Mouse (Mus musculus) CH12.LX (cell line): ENCODE results near the gene Sgpp2. TPM values are rescaled to one million over a fixed set of nuclear protein-coding genes. Genes with fewer than 3 reads are reported as not detected.

Source experiments
- DNase-seq: peaks from one replicate; pipeline ENCODE4 v3.0.0-alpha.2; 2013; ENCODE audit errors: extremely low read depth
- H3K27ac ChIP-seq: 2 replicates; pipeline ENCODE4 v1.5.1; 2012; ENCODE audit warnings: low read depth, mild to moderate bottlenecking, control low read depth, moderate library complexity; ENCODE audit not compliant: insufficient read depth
- H3K27me3 ChIP-seq: replicated peaks from 2 replicates; pipeline ENCODE3; 2012; ENCODE audit warnings: inconsistent platforms
- H3K36me3 ChIP-seq, 2 experiments: replicated peaks in 1 of 2; 2 replicates each; pipeline versions ENCODE3 to v1.6.1; 2012; ENCODE audit warnings: inconsistent platforms in 1 of 2, low read length in 1 of 2, mild to moderate bottlenecking in 1 of 2, mixed read lengths in 1 of 2, moderate library complexity in 1 of 2; ENCODE audit not compliant: control insufficient read depth in 1 of 2, insufficient read depth in 1 of 2
- H3K4me1 ChIP-seq, 2 experiments: 2 replicates each; pipeline ENCODE4 v1.6.1; 2012; ENCODE audit warnings: inconsistent platforms in 1 of 2, moderate library complexity in 1 of 2; ENCODE audit not compliant: insufficient read depth in 2 of 2, control insufficient read depth in 1 of 2
- H3K4me2 ChIP-seq: 2 replicates; pipeline ENCODE4 v1.6.1; 2012; ENCODE audit warnings: low read depth, mild to moderate bottlenecking, control low read depth; ENCODE audit not compliant: poor library complexity, insufficient read depth, severe bottlenecking
- H3K4me3 ChIP-seq, 3 experiments: fragments of 150-350 bp in 1 of 3; sonication (generic) in 1 of 3; replicated peaks in 1 of 3; 2 replicates each; pipeline versions ENCODE3 to v1.5.1; 2011 to 2012; ENCODE audit warnings: low read depth in 2 of 3, low read length in 2 of 3, mild to moderate bottlenecking in 2 of 3, moderate library complexity in 2 of 3, control low read depth in 1 of 3, improper control_type of control experiment in 1 of 3, inconsistent platforms in 1 of 3, mixed read lengths in 1 of 3; ENCODE audit not compliant: poor library complexity in 1 of 3
- H3K79me2 ChIP-seq: replicated peaks from 2 replicates; pipeline ENCODE4 v1.6.1; 2012; ENCODE audit warnings: mild to moderate bottlenecking, moderate library complexity; ENCODE audit not compliant: control insufficient read depth, poor library complexity, insufficient read depth, severe bottlenecking; ENCODE audit errors: extremely low read depth
- H3K9ac ChIP-seq: 2 replicates; pipeline ENCODE4 v1.6.1; 2012; ENCODE audit warnings: low read depth, mild to moderate bottlenecking, control low read depth, moderate library complexity; ENCODE audit not compliant: insufficient read depth
- H3K9me3 ChIP-seq: replicated peaks from 2 replicates; pipeline ENCODE3; 2012; ENCODE audit warnings: low read length, inconsistent platforms, mixed read lengths
- BHLHE40 ChIP-seq: IDR thresholded peaks from 2 replicates; pipeline ENCODE4 v1.6.1; 2011; ENCODE audit warnings: mild to moderate bottlenecking, low read depth, low read length, improper control_type of control experiment
- CHD1 ChIP-seq: IDR thresholded peaks from 2 replicates; pipeline ENCODE4 v1.6.1; 2012; ENCODE audit warnings: low read depth, low read length, improper control_type of control experiment, inconsistent platforms
- CHD2 ChIP-seq: IDR thresholded peaks from 2 replicates; pipeline ENCODE4 v1.6.1; 2011; ENCODE audit warnings: low read length, improper control_type of control experiment
- CTCF ChIP-seq, 2 experiments: IDR thresholded peaks in 1 of 2; conservative IDR thresholded peaks in 1 of 2; 2 replicates each; pipeline ENCODE4 v1.5.1; 2011 to 2012; ENCODE audit warnings: low read depth in 2 of 2, low read length in 2 of 2, improper control_type of control experiment in 1 of 2, inconsistent platforms in 1 of 2, mild to moderate bottlenecking in 1 of 2, moderate library complexity in 1 of 2
- E2F4 ChIP-seq: IDR thresholded peaks from 2 replicates; pipeline ENCODE4 v1.6.1; 2011; ENCODE audit warnings: low read depth, low read length, improper control_type of control experiment; ENCODE audit not compliant: insufficient replicate concordance
- IRF4 ChIP-seq: IDR thresholded peaks from 2 replicates; pipeline ENCODE4 v1.6.1; 2014; ENCODE audit warnings: low read depth, mild to moderate bottlenecking, inconsistent platforms, low read length, improper control_type of control experiment
- JUN ChIP-seq: IDR thresholded peaks from 2 replicates; pipeline ENCODE4 v1.6.1; 2011; ENCODE audit warnings: low read depth, mild to moderate bottlenecking, low read length, improper control_type of control experiment, moderate library complexity; ENCODE audit not compliant: insufficient read depth
- JUND ChIP-seq: conservative IDR thresholded peaks from 2 replicates; pipeline ENCODE4 v1.6.1; 2011; ENCODE audit warnings: low read depth, low read length, improper control_type of control experiment
- KAT2A ChIP-seq: IDR thresholded peaks from 2 replicates; pipeline ENCODE4 v1.6.1; 2012; ENCODE audit warnings: low read length, improper control_type of control experiment, inconsistent platforms; ENCODE audit not compliant: insufficient replicate concordance
- MAFK ChIP-seq: IDR thresholded peaks from 2 replicates; pipeline ENCODE4 v1.6.1; 2011; ENCODE audit warnings: low read length, improper control_type of control experiment; ENCODE audit not compliant: insufficient replicate concordance
- MAZ ChIP-seq: IDR thresholded peaks from 2 replicates; pipeline ENCODE4 v1.6.1; 2012; ENCODE audit warnings: low read depth, mild to moderate bottlenecking, inconsistent platforms, low read length, improper control_type of control experiment, moderate library complexity
- MXI1 ChIP-seq: IDR thresholded peaks from 2 replicates; pipeline ENCODE4 v1.6.1; 2011; ENCODE audit warnings: mild to moderate bottlenecking, low read depth, low read length, improper control_type of control experiment
- PAX5 ChIP-seq: IDR thresholded peaks from 2 replicates; pipeline ENCODE4 v1.6.1; 2012; ENCODE audit warnings: low read length, inconsistent platforms, mixed read lengths
- POLR2A ChIP-seq: IDR thresholded peaks from 2 replicates; pipeline ENCODE4 v1.6.1; 2011; ENCODE audit warnings: low read depth, mild to moderate bottlenecking, improper control_type of control experiment, low read length
- POLR2AphosphoS2 ChIP-seq: IDR thresholded peaks from 2 replicates; pipeline ENCODE4 v1.6.1; 2011; ENCODE audit warnings: low read depth, low read length, improper control_type of control experiment
- RAD21 ChIP-seq: IDR thresholded peaks from 2 replicates; pipeline ENCODE4 v1.6.1; 2011; ENCODE audit warnings: low read depth, mild to moderate bottlenecking, low read length, improper control_type of control experiment, moderate library complexity
- RCOR1 ChIP-seq: conservative IDR thresholded peaks from 2 replicates; pipeline ENCODE4 v1.6.1; 2012; ENCODE audit warnings: low read depth, mild to moderate bottlenecking, inconsistent platforms, low read length, improper control_type of control experiment
- SIN3A ChIP-seq: IDR thresholded peaks from 2 replicates; pipeline ENCODE4 v1.6.1; 2012; ENCODE audit warnings: low read length, improper control_type of control experiment, inconsistent platforms
- SMC3 ChIP-seq: IDR thresholded peaks from 2 replicates; pipeline ENCODE4 v1.6.1; 2011; ENCODE audit warnings: low read depth, low read length, improper control_type of control experiment
- TBP ChIP-seq: conservative IDR thresholded peaks from 2 replicates; pipeline ENCODE4 v1.6.1; 2011; ENCODE audit warnings: low read depth, low read length, improper control_type of control experiment
- TCF12 ChIP-seq: IDR thresholded peaks from 2 replicates; pipeline ENCODE4 v1.6.1; 2014; ENCODE audit warnings: low read depth, mild to moderate bottlenecking, inconsistent platforms, low read length, improper control_type of control experiment
- UBTF ChIP-seq: IDR thresholded peaks from 2 replicates; pipeline ENCODE4 v1.6.1; 2012; ENCODE audit warnings: low read depth, mild to moderate bottlenecking, inconsistent platforms, low read length, improper control_type of control experiment, moderate library complexity
- USF1 ChIP-seq: IDR thresholded peaks from 2 replicates; pipeline ENCODE4 v1.6.1; 2014; ENCODE audit warnings: low read depth, mild to moderate bottlenecking, inconsistent platforms, low read length, improper control_type of control experiment
- USF2 ChIP-seq: conservative IDR thresholded peaks from 2 replicates; pipeline ENCODE4 v1.6.1; 2011; ENCODE audit warnings: low read depth, low read length, improper control_type of control experiment
- ZC3H11A ChIP-seq: IDR thresholded peaks from 2 replicates; pipeline ENCODE4 v1.6.1; 2012; ENCODE audit warnings: low read depth, mild to moderate bottlenecking, inconsistent platforms, low read length, improper control_type of control experiment
- ZKSCAN1 ChIP-seq: IDR thresholded peaks from 2 replicates; pipeline ENCODE4 v1.6.1; 2012; ENCODE audit warnings: low read depth, inconsistent platforms, low read length, improper control_type of control experiment, borderline replicate concordance
- ZNF384 ChIP-seq: IDR thresholded peaks from 2 replicates; pipeline ENCODE4 v1.6.1; 2012; ENCODE audit warnings: low read depth, low read length, improper control_type of control experiment, inconsistent platforms
- dilution Hi-C: fragments of 300-500 bp; cut with MboI; formaldehyde crosslinking; loops from 2 replicates; pipeline ENCODE4 v1.14.3; 2020; ENCODE audit warnings: low sequenced_read_pairs; ENCODE audit not compliant: extremely low pct_unique_long_range_greater_than_20kb, extremely low pct_ligation_motif_present
- in situ Hi-C: fragments of 300-500 bp; cut with MboI; formaldehyde crosslinking; loops from 3 replicates; pipeline ENCODE4 v1.14.3; 2019; ENCODE audit warnings: low sequenced_read_pairs, low pct_ligation_motif_present, low pct_unique_long_range_greater_than_20kb, mixed read lengths
- polyA plus RNA-seq: library from polyadenylated mRNA; unstranded; fragments of >175 nt; gene quantifications from 2 replicates; pipeline ENCODE4 v1.2.1, GENCODE M21; 2012; ENCODE audit warnings: low read depth; ENCODE audit not compliant: insufficient read length
- total RNA-seq, 2 experiments: library from RNA; depleted of rRNA; stranded (reverse); fragments of 300-350 nt in 1 of 2; fragments of >200 nt in 1 of 2; gene quantifications; 2 replicates each; pipeline ENCODE4 v1.2.3; 2012 to 2014

Sgpp2 gene
- total and polyA plus RNA-seq, 3 experiments, result 0.16 to 0.87 (median 0.59) TPM

DNA sequence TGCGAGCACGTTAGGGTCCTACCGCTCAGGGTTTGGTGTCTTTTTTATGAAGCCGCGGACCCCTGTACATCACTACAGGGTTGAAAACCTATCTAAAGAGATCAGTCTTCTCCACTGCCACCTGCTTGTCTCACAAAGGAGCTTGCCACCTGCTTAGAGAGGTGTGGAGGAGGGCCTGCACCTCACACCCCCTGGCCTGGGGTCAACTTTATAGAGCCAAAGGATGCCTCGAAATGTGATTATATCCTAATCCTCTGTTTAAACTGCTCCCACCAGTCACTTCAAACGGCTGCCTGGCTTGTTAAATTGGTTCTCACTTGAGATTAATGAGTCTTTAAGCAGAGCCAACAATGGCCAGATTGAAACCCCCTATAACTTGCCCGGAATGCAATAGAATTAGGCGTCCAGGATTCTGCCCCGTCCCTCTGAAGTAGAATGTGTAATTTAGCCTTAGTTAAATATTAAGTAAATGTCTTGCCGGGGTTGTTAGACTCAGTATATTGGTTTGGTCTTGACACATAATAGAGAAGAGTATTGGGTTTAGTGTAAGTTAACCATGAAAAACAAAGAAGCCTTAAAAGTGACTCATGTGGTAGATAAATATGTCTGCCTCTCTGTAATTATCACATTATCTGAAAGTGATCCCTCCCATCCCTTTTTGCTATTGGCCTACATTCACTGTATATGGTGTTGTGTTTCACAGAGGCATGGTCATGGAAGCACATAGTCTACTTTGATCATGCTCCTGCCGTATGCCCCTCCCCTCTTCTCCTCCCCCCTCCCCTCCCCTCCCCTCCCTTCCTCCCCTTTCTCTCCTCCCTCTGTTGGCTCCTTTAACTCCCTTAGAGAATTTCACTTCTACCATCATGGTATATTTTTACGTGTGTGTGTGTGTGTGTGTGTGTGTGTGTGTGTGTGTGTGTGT, 54.1 kb downstream of the Sgpp2 start:
- Histone ChIP-seq H3K27ac (no peak overlapping the region), H3K79me2 (no peaks in the 10 kb centered on the region), H3K9ac (no peak overlapping the region), H3K4me1 (peaks cover 27 to 68% of the 10 kb centered on the region in 2 experiments), H3K36me3 (no peaks in the 10 kb centered on the region), H3K27me3 (no peaks in the 10 kb centered on the region), H3K4me2 (no peak overlapping the region), H3K9me3 (no peaks in the 10 kb centered on the region), H3K4me3 (no peak overlapping the region)
- in situ Hi-C loops, result no loop called here
- no peak for DNase-seq
- TF ChIP-seq MAFK (no peak), POLR2A (no peak), UBTF (no peak), SIN3A (no peak), USF1 (no peak), POLR2AphosphoS2 (no peak), IRF4 (no peak), ZNF384 (no peak), PAX5 (no peak), SMC3 (no peak), CHD1 (no peak), MXI1 (no peak), BHLHE40 (no peak), ZKSCAN1 (no peak), TBP (no peak), JUN (no peak), CTCF (conservative IDR thresholded peaks at IDR 0.05 in 1 of 2, IDR thresholded peaks at IDR 0.05 in 1 of 2; ENCODE audit: low read depth in 2 of 2, low read length in 2 of 2) (no peak)
- dilution Hi-C loops, result no loop called here

GRCm38 (mm10) chr1:78367806-78368205, 57.7 kb downstream of the Sgpp2 start:
- Histone ChIP-seq H3K27me3 (no peaks in the 10 kb centered on the region), H3K79me2 (no peaks in the 10 kb centered on the region), H3K4me3 (no peak overlapping the region), H3K4me2 (no peak overlapping the region), H3K36me3 (no peaks in the 10 kb centered on the region), H3K4me1 (peaks cover 31 to 83% of the 10 kb centered on the region in 2 experiments), H3K27ac (no peak overlapping the region), H3K9me3 (no peaks in the 10 kb centered on the region), H3K9ac (no peak overlapping the region)
- in situ Hi-C loops, result no loop called here
- TF ChIP-seq E2F4 (no peak), IRF4 (no peak), SIN3A (no peak), TBP (no peak), CTCF (conservative IDR thresholded peaks at IDR 0.05 in 1 of 2, IDR thresholded peaks at IDR 0.05 in 1 of 2; ENCODE audit: low read depth in 2 of 2, low read length in 2 of 2) (no peak), USF2 (no peak), TCF12 (no peak), RCOR1 (no peak), CHD2 (no peak), BHLHE40 (no peak), MAZ (no peak), ZNF384 (no peak), RAD21 (no peak), CHD1 (no peak), JUND (no peak), KAT2A (no peak), ZC3H11A (no peak)
- DNase-seq, result no peak
- dilution Hi-C loops, result no loop called here
